Mouse (Mus musculus): ENCODE measurements around the gene Mustn1.

DNA sequence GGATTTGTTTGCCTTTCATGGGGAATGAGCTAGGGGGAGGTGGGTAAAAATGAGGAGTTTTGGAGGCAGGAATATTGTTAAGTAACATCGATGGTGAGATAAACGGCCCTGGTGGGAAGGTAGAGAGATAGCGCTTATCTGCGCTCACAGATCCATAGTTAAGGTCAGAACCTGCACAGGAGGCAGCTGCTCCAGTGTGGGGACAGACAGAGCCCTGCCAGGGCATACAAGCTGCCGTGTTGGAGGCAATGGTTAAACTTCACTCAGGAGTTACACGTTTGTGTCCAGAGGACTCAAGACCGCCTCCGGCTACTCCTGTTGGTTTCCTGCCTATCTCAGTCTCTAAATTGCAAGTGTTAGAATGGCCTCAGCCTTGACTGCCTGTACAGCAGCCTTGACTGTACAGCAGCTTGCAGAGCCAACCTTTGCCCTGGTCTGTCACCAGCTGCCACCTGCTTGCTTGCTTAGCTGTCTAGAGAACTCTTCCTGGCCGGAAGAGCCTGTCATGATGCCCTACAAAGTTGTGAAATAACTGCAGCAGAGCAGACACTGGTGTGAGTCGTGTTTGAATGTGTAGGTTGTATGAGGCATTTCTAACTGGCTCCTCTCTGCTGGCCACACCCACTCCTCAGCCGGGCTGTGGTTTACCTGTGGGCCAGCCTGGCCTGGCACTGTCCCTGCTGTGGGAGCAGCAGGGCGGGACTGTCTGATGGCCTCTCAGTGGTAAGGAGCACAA lies 3.7 kb upstream of the Mustn1 start:
- TF ChIP-seq TAL1 (IDR thresholded peaks at IDR 0.05; ENCODE audit: low read length), result no peak
- TF ChIP-seq POLR2A (IDR thresholded peaks at IDR 0.05; ENCODE audit: control insufficient read depth in 1 of 2, insufficient read depth in 1 of 2, low read depth in 1 of 2, low read length in 2 of 2, poor library complexity in 1 of 2), result no peak
- TF ChIP-seq USF2 (IDR thresholded peaks at IDR 0.05; ENCODE audit: borderline replicate concordance in 1 of 2, insufficient read depth in 1 of 2, low read depth in 1 of 2, low read length in 2 of 2), result no peak
- no peak for TF ChIP-seq BHLHE40 (IDR thresholded peaks at IDR 0.05; ENCODE audit: borderline replicate concordance, low read depth, low read length)
- TF ChIP-seq CTCF (IDR thresholded peaks at IDR 0.05 in 2 of 3, conservative IDR thresholded peaks at IDR 0.05 in 1 of 3; ENCODE audit: control insufficient read depth in 1 of 3, insufficient read depth in 1 of 3, low read depth in 2 of 3, low read length in 3 of 3, poor library complexity in 1 of 3, severe bottlenecking in 1 of 3), result no peak
- no peak for TF ChIP-seq E2F4 (IDR thresholded peaks at IDR 0.05; ENCODE audit: borderline replicate concordance, low read depth, low read length)

All from MEL (cell line).